Mouse (Mus musculus): ENCODE measurements around the gene Tmem165.

Gene Tmem165

DNA sequence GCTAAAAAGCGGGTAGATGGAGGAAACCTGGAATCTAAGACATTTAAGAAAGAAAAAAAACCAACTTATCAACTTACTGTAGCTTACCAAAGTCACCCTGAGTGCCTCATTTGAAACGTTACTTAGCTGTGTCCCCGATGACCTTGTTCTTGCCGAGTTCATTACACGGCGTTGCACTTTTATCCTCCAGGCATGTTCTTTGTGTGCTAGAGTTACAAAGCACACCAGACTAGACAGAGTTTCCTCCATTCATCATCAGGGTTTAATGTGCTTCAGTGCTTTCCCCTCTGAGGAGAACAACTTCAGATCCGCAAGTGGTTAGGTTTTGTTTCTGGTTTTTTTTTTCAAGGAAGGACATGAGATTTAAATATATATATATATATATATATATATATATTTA lies 18.9 kb upstream of the Tmem165 start:
- intact Hi-C loops (cut with DNase I): no loop called here

DNA sequence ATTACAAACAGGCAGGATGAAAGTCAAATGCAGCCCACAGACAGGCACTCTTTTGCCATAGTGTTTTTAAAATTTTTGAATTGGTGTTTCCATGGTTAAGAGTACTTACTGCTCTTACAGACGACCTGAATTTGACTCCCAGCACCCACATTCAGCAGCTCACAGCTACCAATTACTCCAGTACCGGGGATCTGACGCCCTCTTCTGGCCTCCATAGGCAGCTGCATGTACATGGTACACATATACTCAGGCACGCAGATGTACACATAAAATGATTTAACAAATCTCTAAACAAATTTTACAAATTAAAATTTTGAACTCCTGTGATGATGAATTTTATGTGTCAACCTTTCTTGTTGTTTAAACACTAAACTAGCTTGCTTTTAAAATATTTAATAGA lies 13.2 kb upstream of the Tmem165 start:
- intact Hi-C loops (cut with DNase I): no loop called here

DNA sequence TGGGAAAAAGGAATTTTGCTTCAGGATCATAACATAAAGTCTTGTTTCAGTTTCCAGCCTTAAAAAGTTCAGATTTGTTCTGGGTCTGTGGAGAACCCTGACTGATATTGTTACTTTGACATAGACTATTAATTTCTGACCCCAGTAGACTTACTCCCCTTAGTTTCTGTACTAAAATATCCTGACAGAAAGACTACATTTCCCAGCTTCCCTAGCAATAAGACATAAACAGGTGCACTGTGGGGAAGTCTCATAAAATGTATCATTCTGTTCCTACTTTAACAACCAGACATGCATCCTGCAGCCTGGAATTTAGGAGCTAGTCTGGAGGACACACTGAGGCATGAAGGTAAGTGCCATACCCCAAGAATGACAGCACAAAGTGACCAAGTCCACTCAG lies 12.6 kb upstream of the Tmem165 start:
- intact Hi-C loops (cut with DNase I): no loop called here

DNA sequence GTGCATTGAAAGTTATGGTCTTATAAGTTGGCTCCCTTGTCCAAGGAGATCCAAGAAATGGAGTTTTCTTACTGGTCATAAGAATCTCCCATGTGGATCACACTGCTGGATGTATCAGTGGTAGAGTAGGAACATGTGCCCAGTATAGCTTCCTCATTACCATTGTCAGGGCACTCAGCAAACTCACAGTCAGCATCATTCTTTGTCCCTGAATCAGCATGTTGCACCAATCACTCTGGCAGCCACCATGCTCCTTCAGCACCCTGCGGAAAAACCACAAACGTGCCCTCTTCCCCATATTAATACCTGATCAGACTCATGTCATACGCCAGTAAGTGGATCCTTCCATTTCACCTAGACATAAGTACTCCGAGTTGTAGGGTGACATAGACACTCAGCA lies 8.6 kb upstream of the Tmem165 start:
- intact Hi-C loops (cut with DNase I): no loop called here

DNA sequence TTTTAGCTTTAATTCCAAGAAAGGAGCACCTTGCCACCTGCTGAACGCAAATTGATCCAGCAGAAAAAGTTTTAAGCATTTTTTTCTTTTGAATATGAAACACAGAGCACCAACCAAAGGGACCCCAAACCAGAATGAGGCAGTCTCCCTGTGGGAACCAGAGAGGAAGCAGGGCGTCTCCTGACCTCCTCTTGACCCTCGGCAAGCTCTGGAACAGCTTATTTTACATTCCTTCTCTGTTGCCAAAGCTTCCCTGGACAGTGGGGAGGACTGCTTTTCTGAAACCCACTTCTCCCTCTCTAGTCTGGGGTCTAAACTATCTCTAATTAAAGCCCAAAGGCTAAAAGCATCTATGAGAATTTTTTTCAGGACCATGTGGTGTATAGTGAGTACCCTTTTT lies 7.3 kb upstream of the Tmem165 start:
- intact Hi-C loops (cut with DNase I): no loop called here

DNA sequence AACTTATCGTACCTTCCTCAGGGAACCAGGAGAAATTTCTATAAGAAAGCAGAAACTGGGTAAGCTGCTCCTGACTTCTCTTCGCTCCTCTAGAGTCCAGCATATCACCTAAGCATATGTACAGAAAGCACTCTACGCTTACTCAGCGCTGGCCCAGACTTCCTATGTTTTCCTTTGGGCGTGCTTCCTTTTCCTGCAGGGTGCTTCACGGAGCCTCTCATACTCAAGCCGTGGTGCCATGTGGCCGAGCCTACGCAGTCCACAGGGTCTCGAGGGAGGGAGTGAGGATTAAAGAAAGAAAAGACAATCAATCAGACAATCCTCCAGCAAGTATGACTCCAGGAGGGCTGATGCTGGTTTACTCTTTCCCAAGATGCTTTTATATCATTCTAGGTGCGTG lies 6.8 kb upstream of the Tmem165 start:
- intact Hi-C loops (cut with DNase I): no loop called here

DNA sequence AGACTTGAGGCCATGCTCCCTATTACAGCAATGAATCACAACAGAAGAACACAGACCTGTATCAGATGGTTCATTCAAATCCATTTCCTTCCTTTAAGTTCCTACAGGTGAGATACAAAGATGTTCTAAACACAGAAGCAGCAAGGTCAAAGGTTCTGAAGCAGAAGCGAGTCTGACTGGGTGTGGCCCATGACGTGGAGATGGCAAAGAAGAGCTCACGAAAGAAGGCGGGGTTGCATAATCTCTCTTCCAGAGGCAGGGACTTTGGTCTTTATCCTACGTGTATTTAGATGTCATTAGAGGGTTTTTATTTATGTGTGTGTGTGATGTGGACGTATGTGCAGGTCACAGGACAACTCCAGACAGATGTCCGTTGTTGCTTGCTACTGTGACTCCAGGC lies 6.0 kb upstream of the Tmem165 start:
- intact Hi-C loops (cut with DNase I): no loop called here

DNA sequence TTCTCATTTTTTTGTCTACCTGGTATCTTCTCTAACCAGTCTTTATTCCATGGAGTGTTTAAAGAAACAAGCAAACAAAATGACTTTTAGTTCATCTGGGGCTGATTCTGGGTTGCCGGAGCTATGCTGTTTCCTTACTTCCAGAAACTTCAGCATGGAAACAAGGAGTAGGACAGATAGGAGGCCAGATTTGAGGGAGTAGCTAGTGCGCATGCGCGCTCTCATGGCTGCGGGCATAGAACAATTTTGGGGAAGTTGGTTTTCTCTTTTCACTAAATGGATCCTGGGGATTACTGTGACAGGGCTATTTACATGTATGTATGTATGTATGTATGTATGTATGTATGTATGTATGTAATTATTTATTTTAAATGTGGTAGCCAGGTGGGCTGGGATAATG lies 4.5 kb upstream of the Tmem165 start:
- intact Hi-C loops (cut with DNase I): no loop called here

DNA sequence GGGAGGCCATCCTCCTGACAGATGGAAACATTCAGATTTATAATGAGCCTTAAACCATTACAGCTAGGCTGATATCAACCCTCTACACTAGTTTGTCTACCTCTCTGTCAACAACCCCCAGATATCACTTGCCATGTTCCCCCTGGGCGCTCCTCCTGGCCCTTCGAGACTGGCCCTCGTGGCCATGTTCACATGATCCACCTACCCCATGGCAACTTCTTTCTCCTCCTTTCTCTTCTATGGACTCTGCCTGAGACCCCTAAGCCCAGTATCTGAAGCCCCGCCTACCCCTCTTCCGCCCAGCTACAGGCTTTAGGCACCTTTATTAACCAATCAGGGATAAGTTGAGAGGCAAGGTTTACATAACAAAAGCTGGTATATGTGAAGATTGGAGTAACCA lies 3.9 kb upstream of the Tmem165 start:
- intact Hi-C loops (cut with DNase I): no loop called here

DNA sequence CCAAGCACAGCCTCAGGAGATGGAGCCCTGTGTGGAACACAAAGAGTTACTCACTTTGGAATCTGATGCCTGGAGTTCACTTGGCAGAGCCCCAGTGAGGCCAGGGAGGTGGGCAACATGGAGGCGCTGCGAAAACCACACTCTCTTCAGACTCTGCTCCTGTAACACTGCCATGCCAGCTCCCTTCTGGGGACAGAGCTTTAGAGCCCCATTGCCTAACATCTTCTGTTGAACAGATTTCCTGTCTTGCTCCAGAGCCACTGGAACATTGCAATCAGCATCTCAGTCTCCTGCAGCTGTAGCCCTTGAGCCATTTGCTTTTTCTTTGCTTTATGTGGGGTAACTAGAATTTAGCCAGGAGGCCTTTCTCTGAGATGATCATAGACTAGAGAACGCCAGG lies 1.4 kb upstream of the Tmem165 start:
- intact Hi-C loops (cut with DNase I): no loop called here

DNA sequence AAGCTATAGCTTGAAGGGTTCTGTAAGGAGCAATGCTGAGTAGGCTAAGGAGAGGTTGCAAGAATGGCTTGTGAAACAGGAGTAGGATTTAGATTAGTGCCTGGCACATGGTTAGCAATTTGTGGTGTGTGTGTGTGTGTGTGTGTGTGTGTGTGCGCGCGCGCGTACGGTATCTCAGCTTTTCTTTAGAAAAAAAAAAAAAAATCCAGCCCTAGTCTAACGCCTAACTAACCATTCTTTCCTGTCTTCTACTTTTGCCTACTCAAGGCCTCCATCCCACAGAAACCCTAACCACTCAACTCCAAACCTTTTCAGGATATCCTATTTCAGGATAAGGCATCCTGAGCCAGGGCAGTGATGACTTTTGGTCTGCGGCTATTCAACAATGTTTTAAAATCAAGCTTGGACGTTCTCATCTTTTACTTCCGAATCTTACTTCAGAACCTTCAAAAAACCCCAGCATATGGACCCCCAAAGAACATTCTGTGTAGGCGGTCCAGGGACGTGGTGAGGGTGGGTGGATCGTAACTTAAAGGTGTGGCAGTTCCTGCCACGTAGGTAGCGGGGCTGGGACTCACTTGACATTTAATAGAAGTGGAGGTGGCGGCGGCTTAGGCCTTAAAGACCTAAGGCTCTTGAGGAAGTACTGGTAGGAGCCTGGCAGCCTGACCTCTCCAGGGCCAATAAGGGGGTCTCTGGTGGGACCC lies 484 bp upstream of the Tmem165 start:
- intact Hi-C loops (cut with DNase I): no loop called here

DNA sequence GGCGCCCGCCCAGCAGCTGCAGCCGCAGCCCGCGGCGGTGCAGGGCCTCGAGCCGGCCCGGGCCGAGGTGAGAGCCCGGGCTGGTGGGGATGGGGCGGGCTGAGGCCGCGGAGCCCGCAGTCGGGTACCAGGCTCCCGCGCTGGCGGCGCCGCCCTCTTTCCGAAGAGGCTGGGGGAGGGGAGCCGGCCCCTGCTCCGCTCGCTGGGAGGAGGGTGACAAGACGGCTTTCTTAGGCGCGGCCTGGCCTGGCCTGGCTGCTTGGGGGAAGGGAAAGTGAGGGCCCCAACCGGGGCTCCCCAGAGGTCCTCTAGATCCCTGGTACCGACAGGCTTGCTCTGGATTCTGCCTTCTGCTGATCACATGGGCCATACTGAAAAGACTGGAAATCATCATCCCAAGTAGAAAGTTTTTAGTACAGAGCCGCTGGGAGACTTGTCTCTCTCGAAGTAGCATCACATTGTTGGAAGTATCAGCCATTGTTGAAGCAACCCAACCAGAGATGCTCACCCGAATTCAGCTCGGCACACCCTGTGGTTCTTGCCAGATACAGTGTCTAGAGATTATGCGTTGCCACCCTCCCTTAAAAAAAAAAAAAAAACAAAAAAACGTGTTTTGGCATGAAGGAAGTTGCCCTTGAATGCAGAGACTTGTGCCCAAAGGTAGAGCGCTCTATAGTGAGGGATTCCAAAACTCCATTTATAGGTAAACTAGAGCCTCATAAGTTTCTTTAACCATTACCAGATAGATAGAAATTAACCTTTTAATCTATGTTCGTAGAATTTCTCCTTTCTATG lies 803 bp downstream of the Tmem165 start:
- intact Hi-C loops (cut with DNase I): no loop called here

DNA sequence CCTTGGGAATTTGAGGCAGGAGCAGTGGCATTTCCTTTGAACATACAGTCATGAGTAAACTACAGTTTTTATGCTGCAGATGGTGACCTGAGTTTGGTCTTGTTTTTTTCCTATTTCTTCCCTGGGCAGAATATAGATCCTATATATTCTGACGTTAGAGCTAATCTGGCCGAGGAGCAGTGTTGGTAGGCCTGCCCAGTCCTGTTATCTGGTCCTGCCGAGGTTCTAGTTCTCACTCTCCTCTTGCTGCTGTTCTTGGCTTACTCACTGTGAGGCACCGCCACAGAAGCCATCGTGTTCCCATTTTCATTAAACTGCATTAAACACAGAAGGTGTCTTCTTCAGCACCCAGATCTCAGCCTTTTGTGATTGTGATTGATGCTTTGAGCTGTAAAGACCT lies 4.2 kb downstream of the Tmem165 start:
- intact Hi-C loops (cut with DNase I): no loop called here

DNA sequence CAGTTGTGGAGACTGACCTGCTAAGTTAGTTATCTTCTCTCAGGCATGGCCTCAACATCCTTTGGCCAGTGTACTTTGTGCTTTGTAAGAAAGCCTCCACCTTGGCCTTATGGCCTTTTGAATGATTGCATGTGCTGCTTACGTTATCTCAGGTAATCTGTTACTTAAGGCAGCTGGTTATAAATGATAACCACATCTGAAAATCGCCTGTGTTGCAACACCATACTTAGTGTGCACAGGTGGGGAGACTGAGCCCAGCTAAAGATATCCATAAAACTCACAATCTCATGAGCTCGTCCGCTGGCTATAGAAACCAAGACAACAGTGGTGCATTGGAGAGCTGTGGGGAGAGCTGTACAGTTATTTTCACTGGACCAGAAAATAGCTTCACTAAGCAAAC lies 6.9 kb downstream of the Tmem165 start:
- intact Hi-C loops (cut with DNase I): no loop called here

DNA sequence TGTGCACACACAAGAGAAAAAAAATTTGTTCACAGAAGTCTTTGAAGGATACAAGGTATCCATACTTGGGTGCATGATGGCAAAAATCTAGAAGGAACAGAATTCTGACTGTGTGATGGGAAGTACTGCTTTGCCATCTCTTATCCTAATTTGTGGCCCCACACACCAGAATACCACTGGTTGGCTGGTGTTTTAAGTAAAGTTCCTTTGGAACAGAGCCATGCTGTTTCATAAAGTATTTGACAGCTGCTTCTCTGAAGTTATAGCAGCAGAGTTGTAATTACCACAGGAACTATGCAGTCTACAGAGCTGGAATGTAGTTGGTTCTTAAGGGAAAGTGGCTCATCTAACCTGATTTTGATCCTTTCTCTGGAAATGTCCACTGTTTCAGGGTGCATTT lies 9.4 kb downstream of the Tmem165 start:
- intact Hi-C loops (cut with DNase I): no loop called here

DNA sequence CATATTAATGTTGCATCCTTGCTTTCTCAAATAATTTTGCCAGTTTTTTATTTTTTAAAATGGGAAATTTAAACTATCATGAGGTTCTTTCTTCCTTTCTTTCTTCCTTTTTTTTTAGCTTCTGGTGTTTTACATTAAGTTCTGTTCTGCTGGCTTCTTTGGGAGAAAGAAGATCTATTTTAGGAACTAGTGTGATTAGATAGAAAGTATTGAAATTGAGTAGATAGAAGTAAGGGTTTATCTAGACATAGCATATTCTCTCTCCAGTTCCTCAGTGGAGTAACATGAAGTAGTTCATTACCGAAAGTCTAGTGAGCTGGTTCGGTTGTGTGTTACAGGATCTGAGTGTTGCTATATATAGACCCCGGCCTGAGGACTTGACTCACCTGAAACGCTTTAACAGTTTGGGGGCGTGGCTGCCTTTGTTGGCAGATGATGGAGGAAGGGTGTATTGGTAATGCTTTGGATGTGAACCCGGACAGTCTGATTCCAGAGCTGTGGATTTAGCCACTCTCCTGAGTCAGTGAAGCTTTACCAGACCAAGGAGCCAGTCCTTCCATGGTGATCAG lies 10.8 kb downstream of the Tmem165 start:
- intact Hi-C loops (cut with DNase I): no loop called here

DNA sequence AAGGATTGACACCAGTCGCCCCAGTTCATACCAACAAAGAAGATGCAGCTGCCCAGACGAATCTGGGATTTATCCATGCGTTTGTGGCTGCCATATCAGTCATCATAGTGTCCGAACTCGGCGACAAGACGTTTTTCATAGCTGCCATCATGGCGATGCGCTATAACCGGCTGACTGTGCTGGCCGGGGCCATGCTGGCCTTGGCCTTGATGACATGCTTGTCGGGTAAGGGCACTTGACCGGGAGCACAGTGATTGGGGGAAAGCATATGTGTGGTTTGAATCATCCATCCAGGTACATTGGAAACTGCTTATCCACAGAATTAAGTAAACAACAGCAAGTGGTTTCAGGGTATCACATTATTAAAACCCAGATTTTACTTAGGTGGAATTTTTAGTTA lies 15.7 kb downstream of the Tmem165 start:
- intact Hi-C loops (cut with DNase I): no loop called here

DNA sequence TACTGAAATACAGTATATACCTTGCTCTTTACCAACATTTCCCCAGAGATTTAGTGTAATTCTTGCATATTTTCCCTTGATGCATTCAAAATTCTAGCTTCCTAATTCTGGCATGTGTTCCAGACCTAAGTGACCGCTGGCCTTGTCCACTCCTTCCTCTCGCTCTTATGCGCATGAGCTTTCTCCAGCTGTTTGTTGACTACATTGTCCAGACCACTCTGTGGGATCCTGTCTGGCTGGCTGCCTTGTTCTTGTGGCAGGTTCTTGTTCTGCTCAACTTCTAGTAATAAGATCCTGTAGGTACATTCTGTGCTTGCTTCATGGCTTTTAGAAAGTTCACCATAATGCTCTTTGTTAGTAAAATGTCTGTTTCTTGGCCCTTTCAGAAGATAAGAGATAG lies 19.5 kb downstream of the Tmem165 start:
- intact Hi-C loops (cut with DNase I): no loop called here

DNA sequence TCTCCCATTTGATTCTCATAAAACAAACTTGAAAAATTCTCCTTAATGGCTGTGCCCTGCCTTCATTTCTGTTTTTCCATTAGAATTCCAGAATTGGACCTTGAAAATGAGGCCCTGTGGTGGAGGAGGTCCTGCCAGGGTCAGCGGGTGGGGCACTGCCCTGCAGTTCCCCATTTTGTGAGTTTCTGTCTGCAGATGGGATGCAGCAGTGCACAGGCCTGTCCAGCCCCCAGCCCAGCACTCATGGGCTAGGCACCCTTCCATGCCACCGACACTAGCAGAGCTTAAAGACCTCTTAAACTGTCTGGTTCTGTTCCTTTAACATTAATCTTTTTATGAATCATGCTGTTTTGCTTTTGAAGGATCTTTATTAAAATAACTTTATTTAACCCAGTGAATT lies 22.2 kb downstream of the Tmem165 start:
- intact Hi-C loops (cut with DNase I): no loop called here

DNA sequence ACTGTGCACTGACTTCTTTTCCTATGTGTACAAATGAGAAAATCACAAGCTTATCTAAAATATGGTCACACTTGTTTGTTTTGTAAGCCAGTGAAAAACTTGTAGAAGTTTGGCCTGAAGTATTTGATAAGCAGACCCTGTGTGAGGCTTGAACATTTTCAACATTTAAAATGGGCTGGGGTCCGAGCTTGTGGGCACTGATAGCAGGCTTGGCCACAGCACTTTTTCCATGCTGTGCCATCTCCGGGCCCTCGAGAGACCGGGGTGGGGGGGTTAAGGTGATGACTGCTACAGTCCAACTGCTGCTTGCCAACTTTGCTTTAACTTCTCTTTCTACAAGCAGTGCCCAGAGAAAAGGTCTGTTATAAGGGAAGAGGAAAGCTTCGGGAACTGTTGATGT lies 24.4 kb downstream of the Tmem165 start:
- intact Hi-C loops (cut with DNase I): no loop called here

DNA sequence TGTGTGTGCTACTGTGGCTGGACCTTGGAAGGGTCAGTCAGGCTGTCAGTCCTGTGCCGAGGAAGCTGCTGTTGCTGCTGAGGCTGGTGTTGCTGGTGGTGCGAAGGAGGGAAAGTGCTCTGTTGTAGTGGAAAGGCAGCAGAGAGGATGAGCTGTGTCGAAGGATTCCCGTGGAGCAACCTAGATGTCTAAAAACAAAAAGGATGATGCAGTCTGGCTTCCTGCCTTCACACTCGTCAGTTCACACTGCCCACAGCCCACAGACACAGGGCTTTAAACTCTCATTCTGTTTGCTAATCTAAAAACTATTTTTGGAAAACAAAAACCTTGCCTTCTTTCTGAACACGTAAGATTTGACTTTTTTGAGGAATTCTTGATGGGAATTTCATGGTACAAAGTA lies 33.0 kb downstream of the Tmem165 start:
- intact Hi-C loops (cut with DNase I): no loop called here

DNA sequence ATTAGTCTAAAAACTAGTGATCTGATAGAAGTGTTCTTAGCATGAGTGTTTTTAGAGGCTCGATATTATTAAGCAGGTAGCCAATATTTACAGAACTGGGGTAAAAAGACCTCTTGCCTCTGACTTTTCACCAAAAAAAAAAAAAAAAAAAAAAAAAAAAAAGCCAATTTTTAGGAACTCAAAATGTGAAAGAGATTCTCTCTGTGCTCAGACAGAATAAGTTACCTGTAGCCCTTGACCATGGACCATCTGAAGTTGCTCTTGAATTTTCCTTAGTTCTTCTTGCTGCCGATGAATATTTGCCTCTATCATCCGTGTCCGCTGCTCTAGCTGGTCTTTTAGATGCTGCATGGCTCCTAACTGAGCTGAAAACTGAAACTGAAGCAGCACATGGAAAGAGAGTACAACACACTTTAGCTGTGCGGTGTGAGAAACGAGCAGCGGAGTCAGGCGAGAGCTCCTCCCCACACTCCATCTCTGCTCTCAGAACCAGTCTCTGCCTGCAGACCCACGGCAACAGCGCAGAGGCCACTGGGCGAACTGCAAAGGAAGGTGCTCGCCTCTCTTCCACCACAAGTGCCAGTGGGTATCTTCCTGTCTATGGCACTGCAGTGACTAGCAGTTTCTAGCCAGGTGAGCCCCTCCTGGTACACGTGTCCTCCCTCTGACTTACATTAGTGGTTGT lies 47.6 kb downstream of the Tmem165 start:
- intact Hi-C loops (cut with DNase I): no loop called here
